Mouse (Mus musculus) hematopoietic stem cell, adult 5-6 weeks (primary cell): ENCODE results near the gene Ddx39. TPM values are rescaled to one million over a fixed set of nuclear protein-coding genes. Genes with fewer than 3 reads are reported as not detected.
A peak's percentile ranks its signal among the peaks of the same experiment; 100 is the strongest.

Source experiments
- ATAC-seq, 2 experiments: fragments of 125-278 bp in 1 of 2; replicated peaks in 1 of 2; 2 replicates each; pipeline ENCODE4 v1.8.0; 2016 to 2017; ENCODE audit warnings: inconsistent platforms in 2 of 2, mild to moderate bottlenecking in 2 of 2, moderate number of reproducible peaks in 2 of 2, low read depth in 1 of 2, moderate TSS enrichment in 1 of 2; ENCODE audit not compliant: low FRiP score in 2 of 2, poor library complexity in 2 of 2, severe bottlenecking in 2 of 2, insufficient read depth in 1 of 2, low TSS enrichment in 1 of 2
- total RNA-seq: library from RNA; stranded (forward); fragments of 172-1452, 232-1000 nt; gene quantifications from 2 replicates; pipeline ENCODE4 v1.2.3, GENCODE M21; 2017

Ddx39 gene
- 61.0 and 66.9 TPM in 2 replicates for total RNA-seq

GRCm38 (mm10) chr8:83715031-83715690, at the start of gene Ddx39:
Gene Ddx39, plus strand, starts transcription at chr8:83715177.
- peak; percentile 98 to 99 for ATAC-seq

- ATAC-seq: no peak
These were observed 48.8 kb upstream of the Ddx39 start, which contains the start of gene Ptger1 for GRCm38 (mm10) chr8:83665969-83666865. Gene Ptger1, plus strand, starts transcription at chr8:83666678.

GRCm38 (mm10) chr8:83666866-83667234, 48.1 kb upstream of the Ddx39 start:
- no peak for ATAC-seq

GRCm38 (mm10) chr8:83667526-83667925, 47.5 kb upstream of the Ddx39 start:
- ATAC-seq: no peak

- ATAC-seq: peak; percentile 38 to 60; a peak in 2 of 4 replicates
These were observed 46.7 kb upstream of the Ddx39 start for GRCm38 (mm10) chr8:83668010-83668916.

GRCm38 (mm10) chr8:83669013-83669412, 46.0 kb upstream of the Ddx39 start:
- ATAC-seq: no peak

- no peak for ATAC-seq
These were observed 42.0 kb upstream of the Ddx39 start for GRCm38 (mm10) chr8:83672936-83673335.

GRCm38 (mm10) chr8:83674497-83674896, 40.5 kb upstream of the Ddx39 start:
- no peak for ATAC-seq

GRCm38 (mm10) chr8:83679866-83680265, 35.1 kb upstream of the Ddx39 start:
- no peak for ATAC-seq

- ATAC-seq: no peak
These were observed 34.4 kb upstream of the Ddx39 start for GRCm38 (mm10) chr8:83680603-83681002.

- ATAC-seq: no peak
These were observed 33.9 kb upstream of the Ddx39 start for GRCm38 (mm10) chr8:83681099-83681498.

- ATAC-seq: no peak
These were observed 30.5 kb upstream of the Ddx39 start for GRCm38 (mm10) chr8:83684517-83684916.

- no peak for ATAC-seq
These were observed 25.7 kb upstream of the Ddx39 start for GRCm38 (mm10) chr8:83689264-83689663.

- ATAC-seq: peak in 1 of 2 experiments; percentile 52; a peak in 2 of 4 replicates
These were observed 21.3 kb upstream of the Ddx39 start for GRCm38 (mm10) chr8:83693609-83694236.

- ATAC-seq: no peak
These were observed 20.4 kb upstream of the Ddx39 start for GRCm38 (mm10) chr8:83694369-83695160.

- ATAC-seq: peak; percentile 24 to 31; a peak in 1 of 4 replicates
These were observed 19.4 kb upstream of the Ddx39 start for GRCm38 (mm10) chr8:83695351-83696106.
